8 mouse cellular contexts compared by ENCODE assay signal in the genomic region with DNA sequence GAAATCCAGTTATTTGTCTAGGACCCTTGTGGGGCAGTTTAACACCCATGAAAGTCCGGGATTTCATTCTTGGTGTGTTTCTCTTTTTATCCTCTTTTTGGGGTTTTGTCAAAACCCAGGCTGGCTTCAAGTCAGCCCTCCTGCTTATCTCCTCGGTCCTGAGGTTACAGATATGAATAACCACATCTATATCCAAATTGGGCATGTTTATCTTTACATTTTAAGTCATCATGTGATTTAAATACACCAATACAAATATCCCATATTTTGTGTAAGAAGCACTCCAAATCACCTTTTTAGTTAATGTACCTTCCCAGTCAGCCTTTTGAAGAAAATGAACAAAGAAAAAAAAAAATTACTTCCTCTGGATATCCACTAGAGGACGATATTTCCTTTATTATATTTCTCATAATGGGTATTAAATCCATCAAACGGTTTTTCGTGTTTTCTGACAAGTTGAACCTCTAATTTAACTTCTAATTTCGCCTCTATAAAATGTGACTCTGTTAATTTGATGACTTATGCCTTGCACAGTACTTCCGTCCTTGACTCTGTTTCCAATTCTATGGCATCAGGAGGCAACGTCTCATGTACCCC. TPM values are rescaled to one million over a fixed set of nuclear protein-coding genes. Genes with fewer than 3 reads are reported as not detected.
DNase-seq lines count a peak whose midpoint lies in the region; ATAC-seq and TF ChIP-seq lines count a peak whose summit lies in the region.

No protein-coding gene starts in this region.

- H3K4me2 ChIP-seq in midbrain, embryonic 11.5 days: peak overlapping the region; percentile 93

- DNase-seq in heart, embryonic 10.5 days (ENCODE audit: low spot score): no peak
- no peak for DNase-seq in heart, postnatal 25 days (ENCODE audit: low spot score)
- peak; percentile 6 for DNase-seq in G1E (ENCODE audit: low spot score)
- no peak for DNase-seq in hindbrain, embryonic 10.5 days (ENCODE audit: low spot score)
- peak; percentile 92 for DNase-seq in midbrain, embryonic 11.5 days (ENCODE audit: low spot score, missing footprints)
- no peak for DNase-seq in natural killer cell, adult 2 months (ENCODE audit: low spot score in 2 of 2)
- DNase-seq in cerebellum, adult 18-20 months: no peak
- no peak for DNase-seq in layer of hippocampus, postnatal 10 days (ENCODE audit: low spot score in 2 of 2)

- H3K4me1 ChIP-seq in heart, embryonic 10.5 days: peaks cover 35% of the 10 kb centered on the region
- peaks cover 6% of the 10 kb centered on the region; the same call in 1 of the 2 replicates for H3K4me1 ChIP-seq in G1E (ENCODE audit: insufficient read depth, low read depth, low read length)
- H3K4me1 ChIP-seq in hindbrain, embryonic 10.5 days (replicated peaks): peaks cover 48% of the 10 kb centered on the region
- peaks cover 12% of the 10 kb centered on the region for H3K4me1 ChIP-seq in midbrain, embryonic 11.5 days (ENCODE audit: control insufficient read depth, insufficient read depth, low read length)

- no peak for ATAC-seq in G1E (ENCODE audit: extremely low read depth, insufficient number of reproducible peaks, low FRiP score, poor library complexity, severe bottlenecking)
- no peak for ATAC-seq in midbrain, embryonic 11.5 days (ENCODE audit: low FRiP score)

- H3K9me3 ChIP-seq in heart, embryonic 10.5 days: no peaks in the 10 kb centered on the region
- H3K9me3 ChIP-seq in G1E (replicated peaks): peaks cover 15% of the 10 kb centered on the region
- H3K9me3 ChIP-seq in hindbrain, embryonic 10.5 days: no peaks in the 10 kb centered on the region
- H3K9me3 ChIP-seq in midbrain, embryonic 11.5 days (ENCODE audit: control insufficient read depth, low read length): no peaks in the 10 kb centered on the region

- peak; percentile 39; the same call in 1 of the 2 replicates for TF ChIP-seq CTCF in G1E (IDR thresholded peaks at IDR 0.05; ENCODE audit: low read depth, low read length)

- peaks cover 13% of the 10 kb centered on the region; the same call in 1 of the 2 replicates for H3K27me3 ChIP-seq in heart, embryonic 10.5 days (ENCODE audit: insufficient read depth, poor library complexity, severe bottlenecking)
- peaks cover 40% of the 10 kb centered on the region for H3K27me3 ChIP-seq in G1E (ENCODE audit: insufficient read depth, low read length)
- H3K27me3 ChIP-seq in hindbrain, embryonic 10.5 days (ENCODE audit: insufficient read depth, poor library complexity, severe bottlenecking): peaks cover 53% of the 10 kb centered on the region
- no peaks in the 10 kb centered on the region; the same call in 1 of the 2 replicates for H3K27me3 ChIP-seq in midbrain, embryonic 11.5 days (ENCODE audit: control insufficient read depth, insufficient read depth, low read length)

- H3K4me3 ChIP-seq in heart, embryonic 10.5 days: peak overlapping the region; percentile 81
- H3K4me3 ChIP-seq in G1E (ENCODE audit: low read depth, low read length): no peak overlapping the region
- H3K4me3 ChIP-seq in hindbrain, embryonic 10.5 days: peak overlapping the region; percentile 77
- H3K4me3 ChIP-seq in midbrain, embryonic 11.5 days (ENCODE audit: low read depth, low read length): peak overlapping the region; percentile 67; the same call in 1 of the 2 replicates

- WGBS in heart, embryonic 10.5 days: 16% methylated on average over 8 of the region's 8 CpGs
- WGBS in hindbrain, embryonic 10.5 days: 22% methylated on average over 8 of the region's 8 CpGs
- 18% methylated on average over 8 of the region's 8 CpGs for WGBS in midbrain, embryonic 11.5 days

- H3K27ac ChIP-seq in heart, embryonic 10.5 days: no peak overlapping the region
- no peak overlapping the region for H3K27ac ChIP-seq in hindbrain, embryonic 10.5 days
- H3K27ac ChIP-seq in midbrain, embryonic 11.5 days (ENCODE audit: low read depth, low read length): no peak overlapping the region

- no peak overlapping the region for H3K9ac ChIP-seq in midbrain, embryonic 11.5 days (ENCODE audit: low read length)

- H3K36me3 ChIP-seq in heart, embryonic 10.5 days: no peaks in the 10 kb centered on the region
- no peaks in the 10 kb centered on the region for H3K36me3 ChIP-seq in G1E (replicated peaks)
- no peaks in the 10 kb centered on the region for H3K36me3 ChIP-seq in hindbrain, embryonic 10.5 days
- H3K36me3 ChIP-seq in midbrain, embryonic 11.5 days (ENCODE audit: control insufficient read depth, insufficient read depth, low read length): no peaks in the 10 kb centered on the region

- intact Hi-C loops in heart, postnatal 25 days (cut with DNase I): loop anchor here (1.0 to 10.0 kb wide), 6 partner anchors 38 to 410 kb away; no protein-coding TSS in a partner anchor

RNA-seq across cellular contexts. Expression of gene Abtb2, which starts 1.6 kb away (rescaled TPM):
- 19.0 and 33.2 TPM in 2 replicates for polyA plus RNA-seq in heart, embryonic 10.5 days (2016; fragmentation: Nextera tagmentation; extraction: Ambion mirVana)
- total RNA-seq in heart, postnatal 25 days (2021): 10 to 100 TPM; 23.2 to 26.2 TPM
- total RNA-seq in G1E (2014; fragmentation: Nextera tagmentation) (not detected in 2 replicates), G1E (2017) (0.05 TPM in 1 of 2 replicates, not detected in the other)
- not detected in 2 replicates for polyA plus RNA-seq in G1E (2012)
- polyA plus RNA-seq in hindbrain, embryonic 10.5 days (2016; fragmentation: Nextera tagmentation; extraction: Ambion mirVana): 13.3 and 21.3 TPM in 2 replicates
- 9.6 and 12.1 TPM in 2 replicates for polyA plus RNA-seq in midbrain, embryonic 11.5 days (2014; fragmentation: Nextera tagmentation; extraction: Ambion mirVana)
- total RNA-seq in layer of hippocampus, postnatal 10 days (2021): 10 to 100 TPM; 13.8 to 14.4 TPM

Comparison
In these comparisons a context has a peak if more than half of its experiments do, and no peak if none do; other contexts are left out.
1. DNase-seq: peak in G1E (single experiment) and midbrain, embryonic 11.5 days (single experiment); none in heart, embryonic 10.5 days (single experiment), heart, postnatal 25 days (single experiment), hindbrain, embryonic 10.5 days (single experiment), natural killer cell, adult 2 months (0 of 2), cerebellum, adult 18-20 months (0 of 2) and layer of hippocampus, postnatal 10 days (0 of 2).
2. RNA of gene Abtb2, which starts 1.6 kb away (polyA plus RNA-seq): 13.3 to 21.3 TPM in hindbrain, embryonic 10.5 days, 19.0 to 33.2 TPM in heart, embryonic 10.5 days and 9.6 to 12.1 TPM in midbrain, embryonic 11.5 days; not detected in G1E; every median in the first group is over 10 times any median in the second.